Mouse (Mus musculus): ENCODE results near the gene Zfp97. TPM values are rescaled to one million over a fixed set of nuclear protein-coding genes. Genes with fewer than 3 reads are reported as not detected.

Zfp97 gene
- polyA plus RNA-seq (2012; rRNA removed) = 1.0 TPM in 2 replicates

DNA sequence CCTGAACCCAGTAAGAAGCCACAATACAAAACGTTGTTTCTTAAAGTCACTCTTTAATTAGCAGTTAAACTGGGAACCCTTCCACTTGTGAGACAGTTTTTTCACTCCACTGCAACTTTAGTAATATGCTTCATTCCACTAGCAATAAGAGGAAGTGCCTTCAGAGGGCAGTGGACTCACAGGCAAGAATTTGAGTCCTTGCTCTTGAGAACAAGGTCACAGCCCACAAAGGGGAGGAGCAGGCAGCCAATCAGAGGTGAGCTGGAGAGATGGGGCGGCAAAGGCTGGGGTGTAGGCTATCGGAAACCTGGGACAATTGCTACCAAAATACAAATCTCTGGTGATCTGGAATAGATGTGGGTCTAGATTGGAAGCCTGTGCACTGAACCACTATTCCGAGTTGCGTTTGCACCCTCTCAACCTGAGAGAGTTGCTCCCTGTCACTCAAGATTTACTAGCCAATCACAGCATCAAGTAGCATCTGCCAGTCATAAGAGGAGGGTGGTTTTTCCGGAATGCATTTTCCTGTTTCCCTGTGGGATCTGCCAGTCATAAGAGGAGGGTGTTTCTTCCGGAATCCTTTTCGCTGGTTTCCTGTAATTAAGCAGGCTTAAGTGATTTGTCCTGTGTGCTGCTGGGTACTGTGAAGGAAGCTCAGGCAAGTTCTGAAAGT lies at the start of gene Zfp97:
TSS of gene Zfp97 (plus strand) at position 586 of the 673 bp plus-strand sequence.

Other genes starting within 250 kb of the Zfp97 start
- gene Zfp960, start 57.3 kb upstream of the Zfp97 start, polyA plus RNA-seq (2012; rRNA removed) = 0.46 and 0.55 TPM in 2 replicates

Data from liver, embryonic 14 days (tissue).